Mouse (Mus musculus): ENCODE data around the gene Maats1.

- TF ChIP-seq CTCF (IDR thresholded peaks at IDR 0.05; ENCODE audit: extremely low read depth, insufficient read length, insufficient replicate concordance, low read depth, low read length) (no peak), POLR2A (IDR thresholded peaks at IDR 0.05; ENCODE audit: low read depth, low read length) (no peak)
These were observed 20.0 kb upstream of the Maats1 start, which contains the start of gene Popdc2 for GRCm38 (mm10) chr16:38361933-38362332.
